Mouse (Mus musculus) kidney, adult 11 months (tissue): ENCODE results near the gene Plch1.

Experiments
- DNase-seq: peaks from one replicate; pipeline ENCODE4 v3.0.0; 2022

The Plch1 gene

GRCm38 (mm10) chr3:63668779-63669178 is 230.5 kb downstream of the Plch1 start:
- DNase-seq: no peak

DNA sequence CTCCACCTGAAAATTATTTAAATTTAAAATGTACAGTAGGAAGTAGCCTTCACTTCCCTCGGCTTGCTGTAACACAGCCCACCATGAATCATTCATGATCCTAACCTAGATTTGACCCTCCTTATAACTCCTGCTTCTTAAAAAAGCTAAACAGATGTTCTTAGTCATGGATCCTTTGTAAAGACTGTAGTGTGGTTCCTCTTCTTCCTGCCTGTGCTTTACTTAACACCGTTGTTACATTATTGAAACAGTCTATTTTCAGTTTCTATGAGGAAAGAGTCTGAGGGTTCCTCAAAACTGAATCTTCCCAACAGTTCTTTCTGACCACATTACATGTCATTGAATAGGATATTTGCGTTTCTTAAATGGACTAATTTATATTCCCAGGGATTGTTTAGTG is 234.0 kb downstream of the Plch1 start:
- DNase-seq: no peak

DNA sequence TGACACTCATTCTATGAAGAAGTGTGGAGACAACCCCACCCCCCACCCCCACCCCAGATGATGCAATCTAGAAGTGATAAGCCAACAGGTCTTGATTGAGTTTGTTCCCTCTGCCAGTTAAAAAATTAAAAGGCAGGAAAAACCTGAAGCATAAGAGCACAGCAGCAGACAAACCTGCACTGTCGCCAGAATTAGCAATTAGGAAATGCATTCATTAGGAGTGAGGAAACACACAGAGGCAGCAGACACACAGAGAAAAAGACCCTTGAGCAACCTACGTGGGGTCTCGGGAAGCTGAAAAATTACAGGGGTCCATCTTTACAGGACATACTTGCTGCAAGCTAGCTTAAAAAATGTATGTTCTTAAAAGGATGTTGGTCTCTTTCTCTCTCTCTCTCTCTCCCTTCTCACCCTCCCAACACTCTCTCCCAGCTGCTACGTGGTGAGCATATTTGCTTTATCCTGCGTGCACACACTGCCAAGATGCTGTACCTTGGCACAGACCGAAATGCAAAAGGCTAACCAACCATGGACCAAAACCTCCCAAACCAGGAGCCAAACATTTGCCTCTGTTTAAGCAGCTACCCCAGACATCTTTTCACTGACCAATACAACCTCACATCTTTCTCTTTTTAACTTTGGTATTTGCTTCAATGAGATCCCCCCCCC is 234.6 kb downstream of the Plch1 start:
- no peak for DNase-seq
